Mouse (Mus musculus) ES-E14 (cell line): ENCODE measurements around the gene Rpl23. TPM values are rescaled to one million over a fixed set of nuclear protein-coding genes. Genes with fewer than 3 reads are reported as not detected.

Experiments
- DNase-seq: peaks from one replicate; pipeline ENCODE4 v3.0.0-alpha.2; 2013; ENCODE audit warnings: low read depth, low spot score
- H3K27ac ChIP-seq: 2 replicates; pipeline ENCODE4 v1.5.1; 2012; ENCODE audit warnings: low read depth, mild to moderate bottlenecking, low read length, moderate library complexity, mixed read lengths; ENCODE audit not compliant: poor library complexity, insufficient read depth, severe bottlenecking
- H3K36me3 ChIP-seq: 2 replicates; pipeline ENCODE4 v1.6.1; 2012; ENCODE audit warnings: mild to moderate bottlenecking, low read length, moderate library complexity, mixed read lengths; ENCODE audit not compliant: control insufficient read depth, poor library complexity, insufficient read depth, severe bottlenecking
- H3K4me1 ChIP-seq, 2 experiments: fragments of 150-350 bp in 1 of 2; sonication (generic) in 1 of 2; 2 replicates each; pipeline ENCODE4 v1.6.1; 2012; ENCODE audit warnings: low read length in 2 of 2, mild to moderate bottlenecking in 1 of 2, mixed read lengths in 1 of 2; ENCODE audit not compliant: control insufficient read depth in 2 of 2, insufficient read depth in 2 of 2, poor library complexity in 1 of 2
- H3K4me3 ChIP-seq, 2 experiments: fragments of 150-350 bp in 1 of 2; sonication (generic) in 1 of 2; 2 replicates each; pipeline ENCODE4 v1.5.1; 2012; ENCODE audit warnings: low read length in 2 of 2, low read depth in 1 of 2, mild to moderate bottlenecking in 1 of 2, mixed read lengths in 1 of 2; ENCODE audit not compliant: insufficient read depth in 1 of 2, poor library complexity in 1 of 2, severe bottlenecking in 1 of 2
- H3K9ac ChIP-seq: 2 replicates; pipeline ENCODE4 v1.6.1; 2012; ENCODE audit warnings: low read depth, mild to moderate bottlenecking, low read length, mixed read lengths; ENCODE audit not compliant: poor library complexity, insufficient read depth, severe bottlenecking
- H3K9me3 ChIP-seq: fragments of 150-350 bp; sonication (generic); 2 replicates; pipeline ENCODE4 v1.6.1; 2012; ENCODE audit warnings: low read depth, mild to moderate bottlenecking, low read length; ENCODE audit not compliant: control insufficient read depth, insufficient read depth
- CHD2 ChIP-seq: IDR thresholded peaks from 2 replicates; pipeline ENCODE4 v1.6.1; 2014; ENCODE audit warnings: mild to moderate bottlenecking, low read depth, low read length, inconsistent platforms
- HCFC1 ChIP-seq: IDR thresholded peaks from 2 replicates; pipeline ENCODE4 v1.6.1; 2012; ENCODE audit warnings: low read length, inconsistent platforms, borderline replicate concordance; ENCODE audit not compliant: insufficient read depth
- MAFK ChIP-seq: IDR thresholded peaks from 2 replicates; pipeline ENCODE4 v1.6.1; 2014; ENCODE audit warnings: mild to moderate bottlenecking, low read depth, low read length, inconsistent platforms; ENCODE audit not compliant: insufficient read depth
- ZC3H11A ChIP-seq: IDR thresholded peaks from 2 replicates; pipeline ENCODE4 v1.6.1; 2012; ENCODE audit warnings: low read depth, mild to moderate bottlenecking, inconsistent platforms, low read length, borderline replicate concordance
- ZNF384 ChIP-seq: IDR thresholded peaks from 2 replicates; pipeline ENCODE4 v1.6.1; 2012; ENCODE audit warnings: low read depth, low read length, inconsistent platforms
- in situ Hi-C, 2 experiments: fragments of 600-800 bp; cut with MboI; formaldehyde crosslinking; loops; one replicate each; pipeline ENCODE4 v1.15.1; 2025; ENCODE audit warnings: low sequenced_read_pairs in 2 of 2, inconsistent platforms in 1 of 2; ENCODE audit not compliant: unreplicated experiment in 2 of 2
- total RNA-seq: library from RNA; depleted of rRNA; stranded (reverse); fragments of 300-350 nt; gene quantifications from 2 replicates; pipeline ENCODE4 v1.2.3, GENCODE M21; 2012

Gene Rpl23
- total RNA-seq, 1 experiment: 1,430 TPM

DNA sequence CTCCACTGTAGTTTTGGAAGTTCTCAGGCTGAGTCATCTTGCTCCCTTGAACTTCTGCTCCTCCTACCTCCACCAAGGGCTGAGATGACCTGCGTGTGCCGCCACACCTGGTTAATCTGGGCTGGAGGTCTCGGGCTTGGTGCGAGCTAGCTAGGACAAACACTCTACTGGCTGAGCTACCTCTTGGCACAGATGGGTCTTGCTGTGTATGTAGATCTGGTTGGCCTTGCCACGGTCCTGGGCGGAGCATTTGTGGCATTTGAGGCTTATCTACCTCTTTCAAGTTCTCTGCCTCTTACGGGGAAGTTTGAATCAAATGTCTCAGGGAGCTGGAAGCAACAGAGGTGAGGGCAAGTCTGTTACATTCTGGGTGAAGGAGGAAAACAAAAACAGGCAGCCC lies 28.1 kb upstream of the Rpl23 start:
- no peak overlapping the region for H3K4me3 ChIP-seq
- no peak overlapping the region for H3K9ac ChIP-seq
- in situ Hi-C loops: no loop called here
- no peak overlapping the region for H3K27ac ChIP-seq
- no peak for DNase-seq
- no peaks in the 10 kb centered on the region for H3K9me3 ChIP-seq
- H3K36me3 ChIP-seq: peaks cover 60% of the 10 kb centered on the region
- H3K4me1 ChIP-seq: peaks cover 11 to 72% of the 10 kb centered on the region in 2 experiments
- TF ChIP-seq MAFK: no peak
- no peak for TF ChIP-seq ZNF384
- no peak for TF ChIP-seq ZC3H11A
- no peak for TF ChIP-seq HCFC1
- no peak for TF ChIP-seq CHD2

DNA sequence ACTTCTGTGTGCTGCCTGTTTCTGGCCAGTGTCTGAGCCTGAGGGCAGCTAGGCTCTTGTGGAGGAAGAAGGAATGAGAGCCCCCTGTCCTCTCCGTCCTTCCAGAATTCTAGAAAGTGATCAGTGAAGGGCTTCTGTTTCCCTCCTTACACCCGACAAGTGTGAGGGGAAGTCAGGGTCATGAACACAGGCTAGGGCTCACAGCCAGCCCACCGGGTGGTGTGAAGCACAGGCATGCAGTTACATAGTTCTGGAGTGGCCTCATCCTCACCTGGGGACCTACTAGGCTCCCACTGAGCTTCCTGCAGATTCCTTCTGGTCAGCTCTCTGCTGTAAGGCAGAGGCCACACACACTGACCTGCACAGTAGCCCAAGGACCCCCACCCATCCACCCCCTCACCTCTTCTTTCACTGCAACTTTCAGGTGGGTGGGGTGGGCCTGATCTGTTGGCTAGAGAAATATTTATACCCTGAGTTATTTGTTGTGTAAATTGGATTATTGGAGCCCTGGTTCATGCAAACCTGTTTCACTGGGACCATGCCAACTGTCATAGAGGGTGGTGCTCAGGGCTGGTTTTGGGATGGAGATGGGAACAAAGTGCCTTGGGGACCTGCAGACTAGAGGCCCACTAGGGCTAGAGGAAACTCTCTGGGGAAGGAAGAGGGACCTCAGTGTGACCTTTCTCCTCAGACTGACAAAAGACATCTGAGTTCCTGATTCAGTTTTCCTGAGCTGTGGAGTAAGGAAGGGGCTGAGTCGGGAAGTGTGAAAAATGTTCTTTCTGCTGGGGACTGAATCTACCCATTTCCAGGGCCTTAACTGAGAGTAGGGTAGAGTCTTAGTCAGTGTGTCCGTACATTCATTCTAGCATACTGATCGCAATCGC lies 27.2 kb upstream of the Rpl23 start:
- Histone ChIP-seq H3K4me3 (no peak overlapping the region), H3K27ac (peak overlapping the region; percentile 84), H3K9ac (peak overlapping the region; percentile 16; the same call in 1 of the 2 replicates), H3K36me3 (peaks cover 52% of the 10 kb centered on the region), H3K4me1 (peaks cover 12 to 70% of the 10 kb centered on the region in 2 experiments), H3K9me3 (no peaks in the 10 kb centered on the region)
- in situ Hi-C loops: no loop called here
- DNase-seq: no peak
- no peak for TF ChIP-seq ZC3H11A
- TF ChIP-seq ZNF384: no peak
- TF ChIP-seq HCFC1: no peak
- TF ChIP-seq CHD2: no peak
- no peak for TF ChIP-seq MAFK

DNA sequence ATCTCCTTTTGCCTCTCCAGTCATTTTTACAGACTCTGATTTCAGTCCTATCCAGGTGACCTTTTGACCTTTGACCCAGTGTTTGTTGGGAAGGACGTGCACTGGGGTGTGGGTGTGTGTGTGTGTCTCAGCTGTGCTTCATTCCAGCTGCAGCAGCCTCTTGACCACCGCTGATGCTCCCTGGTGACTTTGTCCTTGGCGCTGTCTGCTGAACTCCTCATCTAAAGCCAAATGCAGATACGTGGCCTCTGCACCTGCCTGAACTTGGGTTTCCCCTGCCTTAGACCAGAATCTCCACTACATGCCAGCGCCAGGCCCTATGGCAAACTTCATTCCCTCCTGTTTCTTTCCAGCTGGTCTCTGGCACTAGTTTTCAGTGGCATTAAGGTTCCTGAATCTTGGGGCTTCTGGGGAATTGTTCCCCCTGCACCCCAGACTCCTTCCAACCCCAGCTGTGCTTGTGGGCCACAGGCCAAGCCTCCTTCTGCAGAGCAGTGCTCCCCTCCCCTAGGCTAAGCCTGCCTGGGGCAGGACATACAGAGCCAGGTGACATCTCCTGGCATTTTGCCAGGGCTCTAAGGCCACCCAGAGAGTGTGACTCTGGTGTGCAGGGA lies 26.5 kb upstream of the Rpl23 start:
- in situ Hi-C loops: no loop called here
- Histone ChIP-seq H3K4me1 (peaks cover 15 to 66% of the 10 kb centered on the region in 2 experiments), H3K9me3 (no peaks in the 10 kb centered on the region), H3K36me3 (peaks cover 46% of the 10 kb centered on the region), H3K4me3 (peak overlapping the region in 1 of 2 experiments; percentile 35; a peak in 2 of 4 replicates), H3K9ac (peak overlapping the region; percentile 16; the same call in 1 of the 2 replicates), H3K27ac (peak overlapping the region; percentile 84)
- TF ChIP-seq ZNF384: no peak
- TF ChIP-seq CHD2: no peak
- TF ChIP-seq ZC3H11A: no peak
- no peak for TF ChIP-seq MAFK
- no peak for TF ChIP-seq HCFC1
- no peak for DNase-seq

- in situ Hi-C loops: no loop called here
- Histone ChIP-seq H3K4me1 (peaks cover 14 to 63% of the 10 kb centered on the region in 2 experiments), H3K4me3 (peak overlapping the region in 1 of 2 experiments; percentile 35; a peak in 2 of 4 replicates), H3K27ac (peak overlapping the region; percentile 84), H3K36me3 (peaks cover 40% of the 10 kb centered on the region), H3K9ac (no peak overlapping the region; the same call in 1 of the 2 replicates), H3K9me3 (no peaks in the 10 kb centered on the region)
- peak; percentile 98 for TF ChIP-seq ZNF384
- TF ChIP-seq ZC3H11A: no peak
- TF ChIP-seq CHD2: 0 out of 2 replicates have a peak, but pooled peaks have one; percentile 17
- DNase-seq: no peak
Observed at GRCm38 (mm10) chr11:97808093-97808492, 25.9 kb upstream of the Rpl23 start.
